ENCODE assay signal across 25 mouse cellular contexts in the genomic region with DNA sequence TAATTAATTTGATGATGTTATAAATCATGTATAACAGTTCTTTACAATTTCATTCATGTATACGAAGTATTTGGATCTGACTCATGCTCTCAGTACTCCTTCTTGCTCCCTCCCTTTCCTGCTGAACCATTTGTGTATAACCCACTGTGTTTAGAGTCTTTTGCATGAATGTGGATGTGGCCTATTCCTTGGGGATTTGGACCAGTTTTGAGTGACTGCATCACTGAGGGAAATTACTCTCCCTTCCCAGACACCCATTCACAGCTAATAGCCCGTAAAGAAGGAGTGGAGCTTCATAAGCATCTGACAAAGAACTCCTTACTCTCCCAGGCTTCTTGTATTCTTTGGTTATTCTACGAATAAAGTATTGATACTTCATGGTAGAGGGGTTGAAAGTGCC.
DNase-seq lines count a peak whose midpoint lies in the region; ATAC-seq and TF ChIP-seq lines count a peak whose summit lies in the region.
"Had no signal": no experiment of that assay in that cellular context is flagged by ENCODE, and none has a peak within 500 bp of the region (broad histone marks: within the 10 kb centered on the region; RNA-seq: fewer than 3 reads in every experiment).

No protein-coding gene starts in this region.

- peak overlapping the region; percentile 2; the same call in 1 of the 2 replicates for H3K27ac ChIP-seq in layer of hippocampus, adult 2 months
- H3K27ac ChIP-seq in neural tube, embryonic 12.5 days, result no peak overlapping the region
- H3K27ac ChIP-seq in neural tube, embryonic 15.5 days (replicated peaks), result no peak overlapping the region
- H3K27ac ChIP-seq in heart, embryonic 12.5 days (ENCODE audit: poor library complexity, severe bottlenecking), result no peak overlapping the region
- H3K27ac ChIP-seq: embryonic facial prominence, embryonic 10.5 days; heart, adult 2 months; kidney, embryonic 15.5 days; limb, embryonic 15.5 days; liver, embryonic 14.5 days; stomach, embryonic 15.5 days had no signal

- no peaks in the 10 kb centered on the region for H3K9me3 ChIP-seq in neural tube, embryonic 12.5 days
- H3K9me3 ChIP-seq in neural tube, embryonic 15.5 days (replicated peaks), result no peaks in the 10 kb centered on the region
- no peaks in the 10 kb centered on the region for H3K9me3 ChIP-seq in heart, embryonic 12.5 days (replicated peaks)
- H3K9me3 ChIP-seq: embryonic facial prominence, embryonic 10.5 days; kidney, embryonic 15.5 days; limb, embryonic 15.5 days; stomach, embryonic 15.5 days had no signal

- WGBS in neural tube, embryonic 12.5 days, result 38% methylated on average over 3 of the region's 3 CpGs
- WGBS in neural tube, embryonic 15.5 days, result 22% methylated on average over 3 of the region's 3 CpGs
- WGBS in heart, embryonic 12.5 days, result 88% methylated on average over 3 of the region's 3 CpGs

- H3K27me3 ChIP-seq in neural tube, embryonic 12.5 days (replicated peaks), result no peaks in the 10 kb centered on the region
- H3K27me3 ChIP-seq in neural tube, embryonic 15.5 days (replicated peaks), result no peaks in the 10 kb centered on the region
- H3K27me3 ChIP-seq in heart, embryonic 12.5 days (replicated peaks), result no peaks in the 10 kb centered on the region
- H3K27me3 ChIP-seq: kidney, embryonic 15.5 days; limb, embryonic 15.5 days; stomach, embryonic 15.5 days had no signal

- no peak overlapping the region for H3K9ac ChIP-seq in neural tube, embryonic 12.5 days
- no peak overlapping the region for H3K9ac ChIP-seq in neural tube, embryonic 15.5 days (replicated peaks)
- no peak overlapping the region for H3K9ac ChIP-seq in heart, embryonic 12.5 days
- H3K9ac ChIP-seq: kidney, embryonic 15.5 days; limb, embryonic 15.5 days; liver, embryonic 14.5 days; lung, embryonic 14.5 days; stomach, embryonic 15.5 days had no signal

- no peak overlapping the region for H3K4me3 ChIP-seq in layer of hippocampus, adult 2 months
- no peak overlapping the region for H3K4me3 ChIP-seq in neural tube, embryonic 12.5 days
- H3K4me3 ChIP-seq in neural tube, embryonic 15.5 days (replicated peaks), result no peak overlapping the region
- H3K4me3 ChIP-seq in heart, embryonic 12.5 days, result no peak overlapping the region
- H3K4me3 ChIP-seq: embryonic facial prominence, embryonic 10.5 days; heart, adult 2 months; kidney, embryonic 15.5 days; limb, embryonic 15.5 days; stomach, embryonic 15.5 days had no signal

- no peaks in the 10 kb centered on the region for H3K36me3 ChIP-seq in neural tube, embryonic 12.5 days
- H3K36me3 ChIP-seq in neural tube, embryonic 15.5 days, result no peaks in the 10 kb centered on the region
- no peaks in the 10 kb centered on the region for H3K36me3 ChIP-seq in heart, embryonic 12.5 days
- H3K36me3 ChIP-seq: embryonic facial prominence, embryonic 10.5 days; kidney, embryonic 15.5 days; limb, embryonic 15.5 days; stomach, embryonic 15.5 days had no signal

- no peak for TF ChIP-seq CTCF in layer of hippocampus, adult 2 months (conservative IDR thresholded peaks at IDR 0.05)

- peak; percentile 63; the same call in 1 of the 2 replicates for ATAC-seq in neural tube, embryonic 12.5 days (ENCODE audit: low FRiP score, low read depth)
- no peak for ATAC-seq in neural tube, embryonic 15.5 days (ENCODE audit: low FRiP score)
- ATAC-seq in heart, embryonic 12.5 days (ENCODE audit: insufficient number of reproducible peaks, low FRiP score), result no peak

- 0 out of 2 replicates have a peak, but pooled peaks cover 3% of the 10 kb centered on the region for H3K4me1 ChIP-seq in neural tube, embryonic 12.5 days
- H3K4me1 ChIP-seq in neural tube, embryonic 15.5 days, result 0 out of 2 replicates have a peak, but pooled peaks cover 9% of the 10 kb centered on the region
- H3K4me1 ChIP-seq in heart, embryonic 12.5 days (replicated peaks), result 0 out of 2 replicates have a peak, but pooled peaks cover 3% of the 10 kb centered on the region
- H3K4me1 ChIP-seq: kidney, embryonic 15.5 days; limb, embryonic 15.5 days; stomach, embryonic 15.5 days had no signal

- peak; percentile 22 for DNase-seq in embryo, embryonic 10 days (ENCODE audit: low spot score)
- no peak for DNase-seq in embryo, embryonic 9.5 days (ENCODE audit: extremely low spot score)
- DNase-seq in layer of hippocampus, adult 2 months (ENCODE audit: low spot score in 2 of 2), result no peak
- DNase-seq in layer of hippocampus, postnatal 36 days, result no peak
- peak; percentile 37 for DNase-seq in mesoderm, embryonic 11.5 days (ENCODE audit: low read depth, low spot score)
- DNase-seq: adrenal gland, postnatal 10 days; cerebellum, adult 2 months; cerebellum, postnatal 25 days; gastrocnemius, postnatal 25 days; heart, adult 2 months; kidney, adult 11 months; kidney, postnatal 36 days; layer of hippocampus, adult 9-11 months; left cerebral cortex, postnatal 4 days; lung, embryonic 14.5 days; right cerebral cortex, postnatal 4 days; thymus, postnatal 25 days had no signal

- H3K4me2 ChIP-seq in neural tube, embryonic 12.5 days (replicated peaks), result no peak overlapping the region
- no peak overlapping the region for H3K4me2 ChIP-seq in neural tube, embryonic 15.5 days
- no peak overlapping the region for H3K4me2 ChIP-seq in heart, embryonic 12.5 days
- H3K4me2 ChIP-seq: kidney, embryonic 15.5 days; limb, embryonic 15.5 days; lung, embryonic 14.5 days; stomach, embryonic 15.5 days had no signal

Comparison
In these comparisons a context has a peak if more than half of its experiments do, and no peak if none do; other contexts are left out.
1. DNase-seq: peak in embryo, embryonic 10 days (single experiment) and mesoderm, embryonic 11.5 days (single experiment); none in embryo, embryonic 9.5 days (single experiment), layer of hippocampus, adult 2 months (0 of 2) and layer of hippocampus, postnatal 36 days (0 of 2).